Mouse (Mus musculus) forebrain, embryonic 15.5 days (tissue): ENCODE results near the gene Ptgds. TPM values are rescaled to one million over a fixed set of nuclear protein-coding genes. Genes with fewer than 3 reads are reported as not detected.

ENCODE experiments used
- ATAC-seq: fragments of 200-750 bp; cut with Nextera tagmentation; replicated peaks from 2 replicates; pipeline ENCODE4 v1.8.0; 2017; ENCODE audit warnings: mild to moderate bottlenecking, moderate TSS enrichment, moderate library complexity
- H3K27ac ChIP-seq: fragments of 300-500 bp; sonication (generic); replicated peaks from 2 replicates; pipeline ENCODE4 v1.5.1; 2015; ENCODE audit warnings: mild to moderate bottlenecking, inconsistent platforms
- H3K27me3 ChIP-seq: fragments of 300-500 bp; sonication (generic); 2 replicates; pipeline ENCODE4 v1.6.1; 2015; ENCODE audit warnings: inconsistent platforms
- H3K36me3 ChIP-seq: fragments of 300-500 bp; sonication (generic); 2 replicates; pipeline ENCODE4 v1.6.1; 2015; ENCODE audit warnings: mild to moderate bottlenecking, inconsistent platforms
- H3K4me1 ChIP-seq: fragments of 300-500 bp; sonication (generic); 2 replicates; pipeline ENCODE4 v1.6.1; 2015; ENCODE audit warnings: inconsistent platforms
- H3K4me2 ChIP-seq: fragments of 300-500 bp; sonication (generic); replicated peaks from 2 replicates; pipeline ENCODE4 v1.6.1; 2015; ENCODE audit warnings: mild to moderate bottlenecking, inconsistent platforms
- H3K4me3 ChIP-seq: fragments of 300-500 bp; sonication (generic); 2 replicates; pipeline ENCODE4 v1.5.1; 2015; ENCODE audit warnings: mild to moderate bottlenecking, inconsistent platforms
- H3K9ac ChIP-seq: fragments of 300-500 bp; sonication (generic); replicated peaks from 2 replicates; pipeline ENCODE4 v1.6.1; 2015; ENCODE audit warnings: mild to moderate bottlenecking, inconsistent platforms
- H3K9me3 ChIP-seq: fragments of 300-500 bp; sonication (generic); 2 replicates; pipeline ENCODE4 v1.6.1; 2016; ENCODE audit warnings: inconsistent platforms
- WGBS: fragments of 180-500 bp; shearing (Covaris S2); methylation state at CpG from one replicate; pipeline ENCODE4 v1.1.7; 2015; ENCODE audit warnings: mixed read lengths; 5-methylcytosine and 5-hydroxymethylcytosine counted together
- polyA plus RNA-seq: library from polyadenylated mRNA; unstranded; fragments of >200 nt; fragmentation: Nextera tagmentation; extraction: Ambion mirVana; gene quantifications from 2 replicates; pipeline ENCODE4 v1.2.1, GENCODE M21; 2015

The Ptgds gene
- polyA plus RNA-seq, 1 experiment from 2014 or later = 112 TPM

GRCm38 (mm10) chr2:25497846-25498575, 28.2 kb upstream of the Ptgds start:
- peaks cover under 1% of the 10 kb centered on the region; the same call in 1 of the 2 replicates for H3K36me3 ChIP-seq
- no peak for ATAC-seq
- H3K27me3 ChIP-seq = no peaks in the 10 kb centered on the region
- H3K4me1 ChIP-seq = peaks cover 19% of the 10 kb centered on the region
- 62% methylated on average over 6 of the region's 6 CpGs for WGBS
- H3K9ac ChIP-seq = no peak overlapping the region
- no peaks in the 10 kb centered on the region for H3K9me3 ChIP-seq
- H3K4me2 ChIP-seq = no peak overlapping the region
- no peak overlapping the region for H3K27ac ChIP-seq
- H3K4me3 ChIP-seq = no peak overlapping the region

GRCm38 (mm10) chr2:25496462-25496861, 26.6 kb upstream of the Ptgds start:
- H3K4me2 ChIP-seq = no peak overlapping the region
- H3K4me1 ChIP-seq = peaks cover 9% of the 10 kb centered on the region
- 42% methylated on average over 4 of the region's 4 CpGs for WGBS
- no peaks in the 10 kb centered on the region for H3K36me3 ChIP-seq
- no peaks in the 10 kb centered on the region for H3K9me3 ChIP-seq
- H3K27me3 ChIP-seq = no peaks in the 10 kb centered on the region
- H3K27ac ChIP-seq = no peak overlapping the region
- H3K4me3 ChIP-seq = no peak overlapping the region
- no peak for ATAC-seq
- no peak overlapping the region for H3K9ac ChIP-seq

GRCm38 (mm10) chr2:25493476-25493961, 23.7 kb upstream of the Ptgds start, which contains the start of gene Lcn12:
Gene Lcn12 (minus strand): TSS chr2:25493911.
- Histone ChIP-seq H3K4me1 (no peaks in the 10 kb centered on the region), H3K27me3 (no peaks in the 10 kb centered on the region), H3K27ac (no peak within 1 kb of the TSS), H3K36me3 (no peaks in the 10 kb centered on the region), H3K9ac (no peak within 1 kb of the TSS), H3K9me3 (no peaks in the 10 kb centered on the region), H3K4me3 (no peak within 1 kb of the TSS), H3K4me2 (no peak within 1 kb of the TSS)
- ATAC-seq = no peak
- 85% methylated on average over 5 of the region's 5 CpGs for WGBS

GRCm38 (mm10) chr2:25492988-25493387, 23.1 kb upstream of the Ptgds start:
- WGBS = 88% methylated on average over 5 of the region's 5 CpGs
- Histone ChIP-seq H3K27me3 (no peaks in the 10 kb centered on the region), H3K4me3 (no peak overlapping the region), H3K27ac (no peak overlapping the region), H3K4me1 (no peaks in the 10 kb centered on the region), H3K9me3 (no peaks in the 10 kb centered on the region), H3K9ac (no peak overlapping the region), H3K36me3 (no peaks in the 10 kb centered on the region), H3K4me2 (no peak overlapping the region)
- no peak for ATAC-seq

GRCm38 (mm10) chr2:25488671-25489068, 18.8 kb upstream of the Ptgds start:
- H3K27ac ChIP-seq = no peak overlapping the region

GRCm38 (mm10) chr2:25487965-25488670, 18.3 kb upstream of the Ptgds start:
- H3K4me3 ChIP-seq = no peak overlapping the region
- no peak overlapping the region for H3K4me2 ChIP-seq
- H3K4me1 ChIP-seq = no peaks in the 10 kb centered on the region
- no peaks in the 10 kb centered on the region for H3K27me3 ChIP-seq
- WGBS = 79% methylated on average over 6 of the region's 6 CpGs
- H3K27ac ChIP-seq = no peak overlapping the region
- H3K9me3 ChIP-seq = no peaks in the 10 kb centered on the region
- ATAC-seq = no peak
- no peak overlapping the region for H3K9ac ChIP-seq
- no peaks in the 10 kb centered on the region for H3K36me3 ChIP-seq

More at GRCm38 (mm10) chr2:25488671-25489068, 18.8 kb upstream of the Ptgds start:
- Histone ChIP-seq H3K4me1 (no peaks in the 10 kb centered on the region), H3K9me3 (no peaks in the 10 kb centered on the region), H3K4me3 (no peak overlapping the region), H3K36me3 (no peaks in the 10 kb centered on the region), H3K9ac (no peak overlapping the region), H3K4me2 (no peak overlapping the region), H3K27me3 (no peaks in the 10 kb centered on the region)
- ATAC-seq = no peak
- 83% methylated on average over 7 of the region's 7 CpGs for WGBS

- Histone ChIP-seq H3K4me2 (no peak overlapping the region), H3K4me1 (no peaks in the 10 kb centered on the region), H3K27me3 (no peaks in the 10 kb centered on the region), H3K9me3 (no peaks in the 10 kb centered on the region), H3K9ac (no peak overlapping the region), H3K4me3 (no peak overlapping the region), H3K36me3 (no peaks in the 10 kb centered on the region), H3K27ac (no peak overlapping the region)
- ATAC-seq = no peak
- 75% methylated on average over 11 of the region's 11 CpGs for WGBS
Measured at GRCm38 (mm10) chr2:25484901-25485647, 15.2 kb upstream of the Ptgds start.

- no peak for ATAC-seq
- no peaks in the 10 kb centered on the region for H3K27me3 ChIP-seq
- no peak overlapping the region for H3K4me3 ChIP-seq
- H3K36me3 ChIP-seq = no peaks in the 10 kb centered on the region
- no peak overlapping the region for H3K27ac ChIP-seq
- H3K4me2 ChIP-seq = no peak overlapping the region
- no peaks in the 10 kb centered on the region for H3K9me3 ChIP-seq
- H3K9ac ChIP-seq = no peak overlapping the region
- 24% methylated on average over 7 of the region's 7 CpGs for WGBS
- H3K4me1 ChIP-seq = no peaks in the 10 kb centered on the region
Measured at GRCm38 (mm10) chr2:25482969-25483368, 13.1 kb upstream of the Ptgds start.

GRCm38 (mm10) chr2:25480541-25480940, 10.7 kb upstream of the Ptgds start:
- 95% methylated on average over 1 of the region's 1 CpGs for WGBS
- no peak overlapping the region for H3K4me3 ChIP-seq
- no peak for ATAC-seq

GRCm38 (mm10) chr2:25479551-25480311, 9.9 kb upstream of the Ptgds start:
- Histone ChIP-seq H3K4me2 (no peak overlapping the region), H3K9me3 (no peaks in the 10 kb centered on the region), H3K27me3 (no peaks in the 10 kb centered on the region), H3K4me1 (no peaks in the 10 kb centered on the region), H3K36me3 (no peaks in the 10 kb centered on the region), H3K9ac (no peak overlapping the region), H3K27ac (no peak overlapping the region), H3K4me3 (no peak overlapping the region)
- WGBS = 76% methylated on average over 10 of the region's 10 CpGs
- no peak for ATAC-seq

More at GRCm38 (mm10) chr2:25480541-25480940, 10.7 kb upstream of the Ptgds start:
- H3K9ac ChIP-seq = no peak overlapping the region
- H3K4me2 ChIP-seq = no peak overlapping the region
- H3K27me3 ChIP-seq = no peaks in the 10 kb centered on the region
- H3K9me3 ChIP-seq = no peaks in the 10 kb centered on the region
- no peaks in the 10 kb centered on the region for H3K36me3 ChIP-seq
- no peaks in the 10 kb centered on the region for H3K4me1 ChIP-seq
- no peak overlapping the region for H3K27ac ChIP-seq

GRCm38 (mm10) chr2:25477967-25478675, 8.3 kb upstream of the Ptgds start:
- H3K27ac ChIP-seq = no peak overlapping the region
- H3K4me2 ChIP-seq = no peak overlapping the region
- H3K36me3 ChIP-seq = no peaks in the 10 kb centered on the region
- 87% methylated on average over 3 of the region's 3 CpGs for WGBS
- no peak overlapping the region for H3K4me3 ChIP-seq
- no peaks in the 10 kb centered on the region for H3K27me3 ChIP-seq
- H3K4me1 ChIP-seq = no peaks in the 10 kb centered on the region
- H3K9me3 ChIP-seq = no peaks in the 10 kb centered on the region
- H3K9ac ChIP-seq = no peak overlapping the region
- ATAC-seq = no peak
